Mouse (Mus musculus) heart, adult 2 months (tissue): ENCODE results near the gene Fam57b. TPM values are rescaled to one million over a fixed set of nuclear protein-coding genes. Genes with fewer than 3 reads are reported as not detected.

Experiments used
- DNase-seq, 2 experiments: peaks; one replicate each; pipeline ENCODE4 v3.0.0; 2021
- H3K27ac ChIP-seq: fragments of 200-600 bp; 2 replicates; pipeline ENCODE4 v1.8.1; 2022
- H3K27me3 ChIP-seq: fragments of 200-500 bp; 2 replicates; pipeline ENCODE4 v1.6.1; 2012; ENCODE audit warnings: mild to moderate bottlenecking, low read length, inconsistent platforms, mixed read lengths; ENCODE audit not compliant: control insufficient read depth, insufficient read depth
- H3K36me3 ChIP-seq: fragments of 200-500 bp; 2 replicates; pipeline ENCODE4 v1.6.1; 2012; ENCODE audit warnings: low read length, inconsistent platforms; ENCODE audit not compliant: control insufficient read depth, insufficient read depth
- H3K4me1 ChIP-seq: fragments of 200-500 bp; 2 replicates; pipeline ENCODE4 v1.6.1; 2011; ENCODE audit warnings: low read length; ENCODE audit not compliant: control insufficient read depth, insufficient read depth
- H3K4me3 ChIP-seq: fragments of 200-600 bp; 2 replicates; pipeline ENCODE4 v1.8.1; 2022
- H3K79me2 ChIP-seq: fragments of 200-500 bp; replicated peaks from 2 replicates; pipeline ENCODE4 v1.6.1; 2012; ENCODE audit warnings: mild to moderate bottlenecking, inconsistent platforms, low read length, moderate library complexity, mixed read lengths; ENCODE audit not compliant: control insufficient read depth, insufficient read depth
- H3K9ac ChIP-seq: fragments of 200-500 bp; 2 replicates; pipeline ENCODE4 v1.6.1; 2012; ENCODE audit warnings: low read depth, mild to moderate bottlenecking, control low read depth, inconsistent platforms, low read length, mixed read lengths
- CTCF ChIP-seq: fragments of 200-600 bp; IDR thresholded peaks from 2 replicates; pipeline ENCODE4 v1.8.1; 2022; ENCODE audit warnings: antibody characterized with exemption, mild to moderate bottlenecking, moderate library complexity
- EP300 ChIP-seq: fragments of 200-500 bp; IDR thresholded peaks from 2 replicates; pipeline ENCODE4 v1.6.1; 2011; ENCODE audit warnings: low read depth, low read length, control low read depth; ENCODE audit not compliant: insufficient read depth
- POLR2A ChIP-seq: fragments of 200-500 bp; IDR thresholded peaks from 2 replicates; pipeline ENCODE4 v1.6.1; 2011; ENCODE audit warnings: mild to moderate bottlenecking, low read depth, low read length, control low read depth; ENCODE audit not compliant: insufficient read depth
- WGBS: fragments of 180-500 bp; shearing (Covaris S2); methylation state at CpG from one replicate; pipeline ENCODE4 v1.1.7; 2018; 5-methylcytosine and 5-hydroxymethylcytosine counted together
- intact Hi-C: fragments of 180-260 bp; cut with DNase I; formaldehyde crosslinking; loops from one replicate; pipeline ENCODE4 v1.15.1; 2025
- polyA plus RNA-seq: library from polyadenylated mRNA; depleted of rRNA; stranded (reverse); fragments of >200 nt; gene quantifications from 2 replicates; pipeline ENCODE4 v1.2.3, GENCODE M21; 2012
- total RNA-seq, 2 experiments: library from RNA; stranded (reverse); gene quantifications; 2 replicates each; pipeline ENCODE4 v1.2.3; 2021

Fam57b gene
- total and polyA plus RNA-seq, 3 experiments: 7.4 to 12.8 (median 8.8) TPM

- Histone ChIP-seq H3K4me1 (peaks cover 4% of the 10 kb centered on the region), H3K4me3 (no peak overlapping the region), H3K27ac (no peak overlapping the region), H3K27me3 (no peaks in the 10 kb centered on the region), H3K36me3 (no peaks in the 10 kb centered on the region), H3K9ac (no peak overlapping the region), H3K79me2 (no peaks in the 10 kb centered on the region)
- DNase-seq: no peak
- WGBS: 87% methylated on average over 6 of the region's 6 CpGs
- intact Hi-C loops: no loop called here
- TF ChIP-seq POLR2A (no peak), CTCF (no peak), EP300 (no peak)
Observed at GRCm38 (mm10) chr7:126803181-126803580, 5.7 kb downstream of the Fam57b start.

DNA sequence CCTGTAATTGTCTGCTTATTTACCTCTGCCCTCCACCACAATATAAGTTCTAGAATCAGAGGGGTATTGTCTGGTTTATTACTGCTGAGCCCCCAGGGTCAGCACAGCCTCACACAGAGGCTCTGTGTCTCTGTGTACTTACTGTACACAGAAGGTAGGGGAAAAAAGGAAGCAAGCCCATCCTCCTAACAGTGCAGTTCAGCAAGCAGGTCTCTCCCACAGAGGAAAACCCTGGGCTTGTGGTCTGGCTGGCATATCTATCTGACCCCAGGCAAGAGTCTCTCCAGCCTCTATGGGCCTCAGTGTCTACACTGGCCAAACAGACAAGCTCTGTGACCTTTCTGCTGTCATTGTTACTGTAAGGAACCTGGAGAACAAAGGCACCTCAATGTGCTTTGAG lies 6.3 kb downstream of the Fam57b start:
- intact Hi-C loops: no loop called here
- Histone ChIP-seq H3K36me3 (no peaks in the 10 kb centered on the region), H3K27ac (no peak overlapping the region), H3K4me1 (peaks cover 4% of the 10 kb centered on the region), H3K27me3 (no peaks in the 10 kb centered on the region), H3K9ac (no peak overlapping the region), H3K4me3 (no peak overlapping the region), H3K79me2 (no peaks in the 10 kb centered on the region)
- TF ChIP-seq POLR2A (no peak), EP300 (no peak), CTCF (no peak)
- DNase-seq: no peak

GRCm38 (mm10) chr7:126806956-126807355 lies 9.5 kb downstream of the Fam57b start:
- no peaks in the 10 kb centered on the region for H3K36me3 ChIP-seq
- no peak overlapping the region for H3K4me3 ChIP-seq
- DNase-seq: no peak
- TF ChIP-seq EP300 (no peak), CTCF (no peak), POLR2A (no peak)
- no peaks in the 10 kb centered on the region for H3K27me3 ChIP-seq
- H3K9ac ChIP-seq: no peak overlapping the region
- WGBS: 62% methylated on average over 6 of the region's 6 CpGs
- peaks cover 1% of the 10 kb centered on the region; the same call in 1 of the 2 replicates for H3K4me1 ChIP-seq
- H3K27ac ChIP-seq: no peak overlapping the region
- H3K79me2 ChIP-seq: no peaks in the 10 kb centered on the region
- intact Hi-C loops: no loop called here

DNA sequence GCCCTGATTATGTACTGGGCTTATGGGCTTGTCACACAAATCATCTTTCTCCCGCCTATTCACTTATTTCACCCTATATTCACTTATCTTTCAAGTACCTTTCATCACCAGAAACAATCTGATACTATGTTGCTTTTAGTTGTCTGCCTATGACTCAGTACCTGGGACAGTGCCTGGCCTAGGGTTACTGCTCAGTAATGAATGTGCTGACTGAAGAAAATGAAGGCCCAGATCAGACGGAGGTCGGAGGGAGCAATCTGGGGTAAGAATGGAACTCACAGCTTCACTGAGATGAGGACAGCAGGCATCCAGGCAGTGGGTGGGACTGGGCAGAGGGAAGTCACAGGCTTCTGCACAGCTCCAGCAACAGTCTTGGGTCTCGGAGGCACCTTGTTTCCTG lies 9.9 kb downstream of the Fam57b start:
- WGBS: 50% methylated on average over 4 of the region's 4 CpGs
- no peak for TF ChIP-seq EP300
- TF ChIP-seq POLR2A: no peak
- TF ChIP-seq CTCF: no peak
- H3K27me3 ChIP-seq: no peaks in the 10 kb centered on the region
- peaks cover 1% of the 10 kb centered on the region; the same call in 1 of the 2 replicates for H3K4me1 ChIP-seq
- no peaks in the 10 kb centered on the region for H3K36me3 ChIP-seq
- intact Hi-C loops: no loop called here
- H3K79me2 ChIP-seq: no peaks in the 10 kb centered on the region
- H3K27ac ChIP-seq: no peak overlapping the region
- no peak overlapping the region for H3K4me3 ChIP-seq
- no peak overlapping the region for H3K9ac ChIP-seq
- no peak for DNase-seq

GRCm38 (mm10) chr7:126808703-126809455 lies 11.4 kb downstream of the Fam57b start:
- DNase-seq: peak; percentile 91 to 92
- intact Hi-C loops: no loop called here
- no peaks in the 10 kb centered on the region for H3K36me3 ChIP-seq
- peaks cover 1% of the 10 kb centered on the region; the same call in 1 of the 2 replicates for H3K4me1 ChIP-seq
- 1% methylated on average over 43 of the region's 43 CpGs for WGBS
- peak overlapping the region; percentile 78 for H3K9ac ChIP-seq
- peak; percentile 78; the same call in 1 of the 2 replicates for TF ChIP-seq EP300
- TF ChIP-seq CTCF: peak; percentile 35; the same call in 1 of the 2 replicates
- TF ChIP-seq POLR2A: peak; percentile 71
- H3K79me2 ChIP-seq: no peaks in the 10 kb centered on the region
- peak overlapping the region; percentile 67 for H3K27ac ChIP-seq
- H3K27me3 ChIP-seq: no peaks in the 10 kb centered on the region
- peak overlapping the region; percentile 63 for H3K4me3 ChIP-seq

DNA sequence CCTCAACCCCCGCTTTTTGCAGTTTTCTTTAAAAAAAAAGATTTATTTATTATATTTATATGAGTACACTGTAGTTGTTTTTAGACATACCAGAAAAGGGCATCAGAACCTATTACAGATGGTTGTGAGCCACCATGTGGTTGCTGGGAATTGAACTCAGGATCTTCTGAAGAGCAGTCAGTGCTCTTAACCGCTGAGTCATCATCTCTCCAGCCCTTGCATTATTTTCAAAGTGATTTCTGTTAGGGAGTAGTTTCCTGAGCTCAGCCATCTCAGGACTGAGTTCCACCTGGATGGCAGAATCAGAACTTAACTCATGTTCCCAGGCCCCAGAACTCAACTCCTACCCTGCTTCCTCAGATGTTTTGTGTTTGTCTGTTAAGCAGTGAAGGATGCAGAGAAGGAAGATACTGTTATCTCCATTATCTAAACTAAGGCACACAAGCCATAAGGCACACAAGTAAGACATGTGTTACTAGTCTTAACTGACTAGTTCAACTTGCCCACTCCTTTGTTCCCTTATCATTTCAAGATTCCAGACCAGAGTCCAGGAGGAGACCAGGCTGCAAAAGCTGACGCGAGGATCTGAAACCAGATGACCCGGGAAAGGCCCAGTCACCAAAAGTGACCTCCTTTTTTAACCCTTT lies 12.4 kb downstream of the Fam57b start:
- Histone ChIP-seq H3K27ac (peak overlapping the region; percentile 67), H3K36me3 (no peaks in the 10 kb centered on the region), H3K79me2 (no peaks in the 10 kb centered on the region), H3K9ac (no peak overlapping the region), H3K4me3 (no peak overlapping the region), H3K4me1 (peaks cover 1% of the 10 kb centered on the region; the same call in 1 of the 2 replicates), H3K27me3 (no peaks in the 10 kb centered on the region)
- DNase-seq: no peak
- intact Hi-C loops: no loop called here
- no peak for TF ChIP-seq CTCF
- no peak for TF ChIP-seq EP300
- TF ChIP-seq POLR2A: no peak
- WGBS: 48% methylated on average over 5 of the region's 5 CpGs
